Mouse (Mus musculus) MEL (cell line): ENCODE measurements around the gene Ccdc47. TPM values are rescaled to one million over a fixed set of nuclear protein-coding genes. Genes with fewer than 3 reads are reported as not detected.

Experiments
- DNase-seq: peaks from one replicate; pipeline ENCODE4 v3.0.0; 2011; ENCODE audit warnings: low read depth, low spot score
- H3K27ac ChIP-seq: 2 replicates; pipeline ENCODE4 v1.5.1; 2012; ENCODE audit warnings: low read depth, mild to moderate bottlenecking, control low read depth, low read length, moderate library complexity; ENCODE audit not compliant: control insufficient read depth
- H3K27me3 ChIP-seq, 2 experiments: fragments of 150-350 bp in 1 of 2; sonication (generic) in 1 of 2; 2 replicates each; pipeline ENCODE4 v1.6.1; 2012; ENCODE audit warnings: low read length in 2 of 2, mild to moderate bottlenecking in 2 of 2, improper control_type of control experiment in 1 of 2, moderate library complexity in 1 of 2; ENCODE audit not compliant: insufficient read depth in 2 of 2, control insufficient read depth in 1 of 2
- H3K36me3 ChIP-seq, 2 experiments: 2 replicates each; pipeline ENCODE4 v1.6.1; 2012 to 2014; ENCODE audit warnings: low read length in 2 of 2, improper control_type of control experiment in 1 of 2, inconsistent platforms in 1 of 2, mild to moderate bottlenecking in 1 of 2; ENCODE audit not compliant: insufficient read depth in 2 of 2, control insufficient read depth in 1 of 2
- H3K4me1 ChIP-seq, 2 experiments: fragments of 150-350 bp in 1 of 2; sonication (generic) in 1 of 2; 2 replicates each; pipeline ENCODE4 v1.6.1; 2012; ENCODE audit warnings: low read length in 2 of 2, improper control_type of control experiment in 1 of 2, mild to moderate bottlenecking in 1 of 2; ENCODE audit not compliant: insufficient read depth in 2 of 2, control insufficient read depth in 1 of 2
- H3K4me3 ChIP-seq, 2 experiments: fragments of 150-350 bp in 1 of 2; sonication (generic) in 1 of 2; 2 replicates each; pipeline ENCODE4 v1.5.1; 2012; ENCODE audit warnings: low read depth in 2 of 2, low read length in 2 of 2, mild to moderate bottlenecking in 2 of 2, moderate library complexity in 2 of 2, control low read depth in 1 of 2, improper control_type of control experiment in 1 of 2; ENCODE audit not compliant: control insufficient read depth in 1 of 2, insufficient read depth in 1 of 2
- H3K79me2 ChIP-seq: 2 replicates; pipeline ENCODE4 v1.6.1; 2012; ENCODE audit warnings: mild to moderate bottlenecking, low read length, moderate library complexity; ENCODE audit not compliant: control insufficient read depth, poor library complexity, insufficient read depth
- H3K9ac ChIP-seq: 2 replicates; pipeline ENCODE4 v1.6.1; 2012; ENCODE audit warnings: low read depth, mild to moderate bottlenecking, control low read depth, low read length, moderate library complexity; ENCODE audit not compliant: control insufficient read depth, poor library complexity, severe bottlenecking
- H3K9me3 ChIP-seq: fragments of 150-350 bp; sonication (generic); replicated peaks from 2 replicates; pipeline ENCODE4 v1.6.1; 2012; ENCODE audit warnings: mild to moderate bottlenecking, low read length, improper control_type of control experiment, moderate library complexity; ENCODE audit not compliant: insufficient read depth
- BHLHE40 ChIP-seq: IDR thresholded peaks from 2 replicates; pipeline ENCODE4 v1.6.1; 2012; ENCODE audit warnings: low read depth, mild to moderate bottlenecking, inconsistent platforms, low read length, improper control_type of control experiment, borderline replicate concordance
- CHD2 ChIP-seq: IDR thresholded peaks from 2 replicates; pipeline ENCODE4 v1.6.1; 2011; ENCODE audit warnings: low read length, improper control_type of control experiment
- E2F4 ChIP-seq: IDR thresholded peaks from 2 replicates; pipeline ENCODE4 v1.6.1; 2011; ENCODE audit warnings: low read depth, low read length, improper control_type of control experiment, borderline replicate concordance
- GATA1 ChIP-seq: IDR thresholded peaks from 2 replicates; pipeline ENCODE4 v1.6.1; 2011; ENCODE audit warnings: low read depth, low read length, improper control_type of control experiment
- JUND ChIP-seq: IDR thresholded peaks from 2 replicates; pipeline ENCODE4 v1.6.1; 2011; ENCODE audit warnings: low read depth, mild to moderate bottlenecking, improper control_type of control experiment, low read length
- KAT2A ChIP-seq: conservative IDR thresholded peaks from 2 replicates; pipeline ENCODE4 v1.6.1; 2012; ENCODE audit warnings: low read depth, low read length, improper control_type of control experiment, inconsistent platforms
- MAFK ChIP-seq: IDR thresholded peaks from 2 replicates; pipeline ENCODE4 v1.6.1; 2011; ENCODE audit warnings: low read depth, mild to moderate bottlenecking, low read length, improper control_type of control experiment, borderline replicate concordance
- MAZ ChIP-seq: IDR thresholded peaks from 2 replicates; pipeline ENCODE4 v1.6.1; 2012; ENCODE audit warnings: low read depth, mild to moderate bottlenecking, inconsistent platforms, low read length, improper control_type of control experiment
- MEF2A ChIP-seq: IDR thresholded peaks from 2 replicates; pipeline ENCODE4 v1.6.1; 2014; ENCODE audit warnings: low read depth, mild to moderate bottlenecking, inconsistent platforms, low read length, improper control_type of control experiment; ENCODE audit not compliant: poor library complexity, insufficient replicate concordance, severe bottlenecking; ENCODE audit errors: extremely low read depth
- MYB ChIP-seq: IDR thresholded peaks from 2 replicates; pipeline ENCODE4 v1.6.1; 2011; ENCODE audit warnings: mild to moderate bottlenecking, low read depth, low read length, improper control_type of control experiment
- MYC ChIP-seq: IDR thresholded peaks from 2 replicates; pipeline ENCODE4 v1.6.1; 2011; ENCODE audit warnings: low read depth, mild to moderate bottlenecking, low read length, improper control_type of control experiment, moderate library complexity
- NELFE ChIP-seq: IDR thresholded peaks from 2 replicates; pipeline ENCODE4 v1.6.1; 2011; ENCODE audit warnings: low read depth, low read length, improper control_type of control experiment
- NRF1 ChIP-seq: IDR thresholded peaks from 2 replicates; pipeline ENCODE4 v1.6.1; 2014; ENCODE audit warnings: low read depth, mild to moderate bottlenecking, inconsistent platforms, low read length, improper control_type of control experiment, moderate library complexity; ENCODE audit not compliant: poor library complexity, insufficient read depth, severe bottlenecking
- POLR2AphosphoS2 ChIP-seq: IDR thresholded peaks from 2 replicates; pipeline ENCODE4 v1.6.1; 2011; ENCODE audit warnings: low read length, improper control_type of control experiment
- RAD21 ChIP-seq: IDR thresholded peaks from 2 replicates; pipeline ENCODE4 v1.6.1; 2011; ENCODE audit warnings: mild to moderate bottlenecking, low read depth, low read length, improper control_type of control experiment
- RCOR1 ChIP-seq: IDR thresholded peaks from 2 replicates; pipeline ENCODE4 v1.6.1; 2012; ENCODE audit warnings: low read depth, mild to moderate bottlenecking, inconsistent platforms, low read length, improper control_type of control experiment
- SMC3 ChIP-seq: IDR thresholded peaks from 2 replicates; pipeline ENCODE4 v1.6.1; 2011; ENCODE audit warnings: low read depth, low read length, improper control_type of control experiment
- TAL1 ChIP-seq: IDR thresholded peaks from 2 replicates; pipeline ENCODE4 v1.6.1; 2012; ENCODE audit warnings: mild to moderate bottlenecking, inconsistent platforms, low read length, moderate library complexity, mixed read lengths
- TBP ChIP-seq: IDR thresholded peaks from 2 replicates; pipeline ENCODE4 v1.8.0; 2011; ENCODE audit warnings: low read depth, low read length, improper control_type of control experiment
- UBTF ChIP-seq: IDR thresholded peaks from 2 replicates; pipeline ENCODE4 v1.6.1; 2012; ENCODE audit warnings: low read depth, mild to moderate bottlenecking, inconsistent platforms, low read length, improper control_type of control experiment, moderate library complexity, borderline replicate concordance; ENCODE audit not compliant: insufficient read depth
- ZMIZ1 ChIP-seq: IDR thresholded peaks from 2 replicates; pipeline ENCODE4 v1.6.1; 2012; ENCODE audit warnings: low read depth, mild to moderate bottlenecking, inconsistent platforms, low read length, improper control_type of control experiment, moderate library complexity
- ZNF384 ChIP-seq: IDR thresholded peaks from 2 replicates; pipeline ENCODE4 v1.6.1; 2012; ENCODE audit warnings: low read depth, mild to moderate bottlenecking, inconsistent platforms, low read length, improper control_type of control experiment
- polyA plus RNA-seq, 2 experiments: library from polyadenylated mRNA; stranded (reverse) in 1 of 2; unstranded in 1 of 2; fragments of >175 nt in 1 of 2; fragments of >200 nt in 1 of 2; gene quantifications; 2 replicates each; pipeline versions ENCODE4 v1.2.1 to v1.2.4; 2012; ENCODE audit warnings: low replicate concordance in 2 of 2, low read depth in 1 of 2; ENCODE audit not compliant: insufficient read length in 2 of 2, insufficient read depth in 1 of 2, missing spikeins in 1 of 2
- total RNA-seq: library from RNA; depleted of rRNA; stranded (reverse); fragments of 300-350 nt; gene quantifications from 2 replicates; pipeline ENCODE4 v1.2.3, GENCODE M21; 2012

Gene Ccdc47
- total and polyA plus RNA-seq, 3 experiments = 47.6 to 145 (median 51.6) TPM

- Histone ChIP-seq H3K9ac (no peak overlapping the region), H3K4me3 (no peak overlapping the region), H3K79me2 (no peaks in the 10 kb centered on the region), H3K27ac (no peak overlapping the region), H3K4me1 (peaks cover 22 to 37% of the 10 kb centered on the region in 2 experiments), H3K9me3 (no peaks in the 10 kb centered on the region)
- no peak for TF ChIP-seq NELFE
- no peak for TF ChIP-seq RAD21
- TF ChIP-seq JUND = no peak
- TF ChIP-seq UBTF = no peak
- TF ChIP-seq ZNF384 = no peak
- TF ChIP-seq NRF1 = no peak
- TF ChIP-seq MEF2A = no peak
- TF ChIP-seq KAT2A = no peak
- TF ChIP-seq MYC = no peak
- TF ChIP-seq MAFK = no peak
- TF ChIP-seq CHD2 = no peak
- TF ChIP-seq POLR2AphosphoS2 = no peak
- TF ChIP-seq, all 39 proteins: peak for 0
- Histone ChIP-seq H3K36me3 (peaks cover 2 to 36% of the 10 kb centered on the region in 2 experiments; a peak in 3 of 4 replicates), H3K27me3 (no peaks in the 10 kb centered on the region)
- no peak for DNase-seq
Measured at GRCm38 (mm10) chr11:106180449-106180801, 35.7 kb downstream of the Ccdc47 start.

- no peak for TF ChIP-seq GATA1
- TF ChIP-seq RCOR1 = no peak
- no peak for TF ChIP-seq NELFE
- no peak for TF ChIP-seq MAFK
- no peak for TF ChIP-seq TBP
- TF ChIP-seq E2F4 = no peak
- no peak for TF ChIP-seq UBTF
- no peak for TF ChIP-seq TAL1
- TF ChIP-seq BHLHE40 = no peak
- no peak for TF ChIP-seq SMC3
- TF ChIP-seq ZMIZ1 = no peak
- TF ChIP-seq JUND = no peak
- no peak for TF ChIP-seq MYB
- TF ChIP-seq MEF2A = no peak
- TF ChIP-seq MAZ = no peak
- TF ChIP-seq POLR2AphosphoS2 = no peak
- Histone ChIP-seq H3K79me2 (no peaks in the 10 kb centered on the region), H3K4me1 (peaks cover 22 to 37% of the 10 kb centered on the region in 2 experiments), H3K9ac (no peak overlapping the region), H3K9me3 (no peaks in the 10 kb centered on the region), H3K36me3 (peaks cover 1 to 36% of the 10 kb centered on the region in 2 experiments; a peak in 3 of 4 replicates), H3K4me3 (no peak overlapping the region), H3K27me3 (no peaks in the 10 kb centered on the region), H3K27ac (no peak overlapping the region)
- no peak for DNase-seq
Measured at GRCm38 (mm10) chr11:106179711-106180448, 36.3 kb downstream of the Ccdc47 start.
